Mouse (Mus musculus) activated CD4-positive, CD25-positive, alpha-beta regulatory T cell, adult 4 months (primary cell): ENCODE results near the gene Cd38. TPM values are rescaled to one million over a fixed set of nuclear protein-coding genes. Genes with fewer than 3 reads are reported as not detected.
"Not testable (repeated sequence)": the region's sequence is repeated elsewhere in the genome, so short reads cannot be mapped to it uniquely, and the experiment has no call there.

ENCODE experiments used
- ATAC-seq: one replicate; pipeline ENCODE4 v1.8.0; 2017
- polyA plus RNA-seq, 2 experiments: library from polyadenylated mRNA; unstranded; fragments of 100-300 nt; shearing (Covaris generic); gene quantifications; one replicate each; pipeline ENCODE4 v1.2.1; 2017

Gene Cd38
- polyA plus RNA-seq, 2 experiments from 2014 or later: 37.8 to 53.3 TPM

GRCm38 (mm10) chr5:43860096-43860495 is 8.3 kb upstream of the Cd38 start:
- no peak for ATAC-seq

GRCm38 (mm10) chr5:43860670-43861431 is 7.5 kb upstream of the Cd38 start:
- no peak for ATAC-seq

- ATAC-seq: no peak
Observed at GRCm38 (mm10) chr5:43863642-43864041, 4.7 kb upstream of the Cd38 start.

GRCm38 (mm10) chr5:43865316-43865715 is 3.0 kb upstream of the Cd38 start:
- no peak for ATAC-seq

GRCm38 (mm10) chr5:43868711-43869600 is 603 bp downstream of the Cd38 start:
- peak; percentile 56 for ATAC-seq

- peak; percentile 29 for ATAC-seq
Observed at GRCm38 (mm10) chr5:43871845-43872244, 3.5 kb downstream of the Cd38 start.

GRCm38 (mm10) chr5:43872652-43873051 is 4.3 kb downstream of the Cd38 start:
- ATAC-seq: no peak

- no peak for ATAC-seq
Observed at GRCm38 (mm10) chr5:43882034-43882433, 13.7 kb downstream of the Cd38 start.

GRCm38 (mm10) chr5:43885060-43885820 is 16.9 kb downstream of the Cd38 start:
- no peak for ATAC-seq

GRCm38 (mm10) chr5:43892386-43892785 is 24.0 kb downstream of the Cd38 start:
- peak; percentile 54 for ATAC-seq

- peak; percentile 56 for ATAC-seq
Observed at GRCm38 (mm10) chr5:43894113-43894512, 25.8 kb downstream of the Cd38 start.

GRCm38 (mm10) chr5:43895931-43896330 is 27.6 kb downstream of the Cd38 start:
- ATAC-seq: no peak

- no peak for ATAC-seq
Observed at GRCm38 (mm10) chr5:43904685-43905084, 36.3 kb downstream of the Cd38 start.

- no peak for ATAC-seq
Observed at GRCm38 (mm10) chr5:43909213-43909612, 40.9 kb downstream of the Cd38 start.

GRCm38 (mm10) chr5:43910006-43910405 is 41.7 kb downstream of the Cd38 start:
- no peak for ATAC-seq

- ATAC-seq: not testable (repeated sequence)
Observed at GRCm38 (mm10) chr5:43912844-43913243, 44.5 kb downstream of the Cd38 start, which contains the start of gene Gm7879. TSS of gene Gm7879 (plus strand) at chr5:43913144.

- ATAC-seq: peak; percentile 65
Observed at GRCm38 (mm10) chr5:43915261-43915886, 47.0 kb downstream of the Cd38 start.

GRCm38 (mm10) chr5:43921877-43922276 is 53.5 kb downstream of the Cd38 start:
- ATAC-seq: no peak

GRCm38 (mm10) chr5:43923933-43924332 is 55.6 kb downstream of the Cd38 start:
- peak; percentile 68 for ATAC-seq

GRCm38 (mm10) chr5:43927729-43928128 is 59.4 kb downstream of the Cd38 start:
- no peak for ATAC-seq

- ATAC-seq: no peak
Observed at GRCm38 (mm10) chr5:43933269-43933668, 64.9 kb downstream of the Cd38 start.

- ATAC-seq: peak; percentile 15
Observed at GRCm38 (mm10) chr5:43947330-43947977, 79.1 kb downstream of the Cd38 start.
